Mouse (Mus musculus) cerebellum, adult 2 months (tissue): ENCODE results near the gene Atp5h.

Experiments used
- CTCF ChIP-seq: fragments of 200-500 bp; IDR thresholded peaks from 2 replicates; pipeline ENCODE4 v1.5.1; 2011; ENCODE audit warnings: low read depth, mild to moderate bottlenecking, control low read depth, low read length, moderate library complexity, borderline replicate concordance; ENCODE audit not compliant: insufficient read depth
- POLR2A ChIP-seq: fragments of 200-500 bp; IDR thresholded peaks from 2 replicates; pipeline ENCODE4 v1.6.1; 2011; ENCODE audit warnings: low read length, control low read depth, borderline replicate concordance; ENCODE audit not compliant: insufficient read depth

DNA sequence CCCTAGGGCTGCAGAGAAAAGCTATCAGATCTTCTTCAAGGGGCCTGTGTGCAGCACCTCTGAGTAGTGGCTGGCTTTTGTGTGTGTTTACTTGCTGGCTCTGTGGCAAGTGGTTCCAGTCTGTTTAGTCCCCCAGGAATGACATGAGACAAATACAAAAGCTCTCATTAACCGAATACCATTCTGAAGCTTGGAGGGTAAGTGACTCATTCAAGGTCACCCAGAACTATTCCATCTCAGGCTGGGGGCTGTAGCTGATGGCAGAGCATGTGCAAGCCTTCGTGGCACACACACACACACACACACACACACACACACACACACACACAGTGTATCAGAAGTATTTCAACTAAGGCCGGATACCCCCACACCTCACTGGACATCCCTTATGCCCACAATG, 19.6 kb downstream of the Atp5h start:
- TF ChIP-seq CTCF (no peak), POLR2A (no peak)
